Mouse (Mus musculus) liver, adult 2 months (tissue): ENCODE measurements at regions not wholly inside any gene's neighbourhood (a gene's known extent, or its start where the extent isn't known, plus 50 kb on each side); places are given as distances from the start of the nearest gene placed in this dataset.

Source experiments
- DNase-seq: peaks from one replicate; pipeline ENCODE4 v3.0.0-alpha.2; 2011; ENCODE audit warnings: low read depth, low spot score; ENCODE audit errors: extremely low read depth
- H3K27ac ChIP-seq: fragments of 200-500 bp; replicated peaks from 2 replicates; pipeline ENCODE4 v1.5.1; 2012; ENCODE audit warnings: low read depth, mild to moderate bottlenecking, control low read depth, inconsistent platforms, low read length; ENCODE audit not compliant: insufficient read depth
- H3K27me3 ChIP-seq: fragments of 200-500 bp; 2 replicates; pipeline ENCODE4 v1.6.1; 2012; ENCODE audit warnings: mild to moderate bottlenecking, moderate library complexity, low read length, inconsistent platforms; ENCODE audit not compliant: control insufficient read depth, insufficient read depth
- H3K36me3 ChIP-seq: fragments of 200-500 bp; 2 replicates; pipeline ENCODE4 v1.6.1; 2012; ENCODE audit warnings: low read length, inconsistent platforms; ENCODE audit not compliant: control insufficient read depth, insufficient read depth
- H3K4me1 ChIP-seq: fragments of 200-500 bp; 2 replicates; pipeline ENCODE4 v1.6.1; 2011; ENCODE audit warnings: low read length; ENCODE audit not compliant: control insufficient read depth, insufficient read depth
- H3K4me3 ChIP-seq: fragments of 200-500 bp; 2 replicates; pipeline ENCODE4 v1.5.1; 2011; ENCODE audit warnings: low read depth, mild to moderate bottlenecking, control low read depth, low read length, moderate library complexity; ENCODE audit not compliant: insufficient read depth
- H3K79me2 ChIP-seq: fragments of 200-500 bp; 2 replicates; pipeline ENCODE4 v1.6.1; 2012; ENCODE audit warnings: inconsistent platforms, mild to moderate bottlenecking, low read length, moderate library complexity; ENCODE audit not compliant: control insufficient read depth, insufficient read depth
- H3K9ac ChIP-seq: fragments of 200-500 bp; 2 replicates; pipeline ENCODE4 v1.6.1; 2012; ENCODE audit warnings: low read depth, mild to moderate bottlenecking, control low read depth, inconsistent platforms, low read length
- CTCF ChIP-seq: fragments of 200-500 bp; IDR thresholded peaks from 2 replicates; pipeline ENCODE4 v1.5.1; 2011; ENCODE audit warnings: low read depth, low read length, control low read depth
- POLR2A ChIP-seq: fragments of 200-500 bp; IDR thresholded peaks from 2 replicates; pipeline ENCODE4 v1.6.1; 2011; ENCODE audit warnings: low read length, control low read depth; ENCODE audit not compliant: insufficient read depth; ENCODE audit errors: extremely low read depth
- WGBS: fragments of 180-500 bp; shearing (Covaris S2); methylation state at CpG from one replicate; pipeline ENCODE4 v1.1.7; 2018; 5-methylcytosine and 5-hydroxymethylcytosine counted together

DNA sequence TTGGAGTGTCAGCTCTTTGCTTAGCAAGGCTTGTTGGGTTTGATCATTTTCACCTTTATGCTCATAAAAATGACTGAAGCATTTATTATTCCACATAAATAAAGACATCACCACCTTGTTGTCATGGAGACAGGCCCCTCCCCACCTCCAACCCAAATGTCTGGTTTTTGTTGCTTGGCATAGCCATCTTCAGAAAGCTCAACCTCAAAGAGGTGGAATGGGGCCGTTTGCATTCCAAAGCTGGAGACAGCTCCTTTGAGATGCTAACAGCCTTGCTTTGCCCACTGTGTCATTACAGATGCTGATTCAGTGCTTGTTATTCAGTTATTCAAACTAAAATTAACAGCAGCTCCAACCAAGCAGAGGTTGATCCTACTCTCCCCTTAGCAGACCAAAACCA, 51.9 kb upstream of the Lgalsl start:
- Histone ChIP-seq H3K4me3 (no peak overlapping the region), H3K79me2 (no peaks in the 10 kb centered on the region), H3K9ac (no peak overlapping the region), H3K27ac (no peak overlapping the region), H3K36me3 (no peaks in the 10 kb centered on the region), H3K27me3 (no peaks in the 10 kb centered on the region), H3K4me1 (no peaks in the 10 kb centered on the region)
- TF ChIP-seq POLR2A (no peak), CTCF (no peak)
- DNase-seq, result no peak
- WGBS, result 68% methylated on average over 1 of the region's 1 CpGs

DNA sequence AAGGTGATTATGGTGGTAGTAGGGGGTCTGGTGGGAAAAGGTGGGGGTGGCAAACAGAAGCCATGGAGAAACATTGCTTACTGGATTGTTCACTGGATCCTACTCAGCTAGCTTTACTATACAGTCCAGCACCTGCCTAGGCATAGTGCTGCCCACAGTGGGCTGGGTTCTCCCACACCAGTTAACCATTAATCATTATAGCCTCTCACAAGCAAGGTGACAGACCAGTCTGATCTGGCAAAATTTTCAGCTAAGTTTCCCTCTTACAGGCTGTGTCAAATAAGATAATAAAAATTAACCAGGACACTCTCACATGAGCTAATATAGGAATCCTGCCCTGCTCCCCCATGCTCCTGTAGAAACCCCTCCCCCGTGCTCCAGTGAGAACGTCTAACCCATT, 53.1 kb upstream of the Lgalsl start:
- 83% methylated on average over 2 of the region's 2 CpGs for WGBS

DNA sequence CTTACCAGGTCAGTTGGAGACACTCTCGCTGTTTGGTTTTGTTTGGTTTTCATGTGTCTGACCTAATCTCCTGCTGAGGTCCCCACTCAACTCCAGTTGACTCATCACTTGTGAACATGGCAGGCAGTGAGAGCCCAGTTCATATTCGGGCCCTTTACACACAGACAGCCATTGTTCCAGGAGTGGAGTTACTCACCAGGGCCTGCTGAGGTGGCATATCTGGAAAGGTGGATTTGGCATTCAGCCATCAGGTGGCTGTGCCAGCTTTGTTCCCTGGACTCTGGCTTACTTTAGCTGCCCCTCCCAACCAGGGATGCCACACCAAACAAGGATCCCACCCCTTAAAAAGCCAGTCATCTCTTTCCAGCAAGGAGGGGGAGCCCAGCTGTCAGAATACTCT, 56.2 kb upstream of the Lgalsl start:
- Histone ChIP-seq H3K27me3 (no peaks in the 10 kb centered on the region), H3K79me2 (no peaks in the 10 kb centered on the region), H3K4me1 (no peaks in the 10 kb centered on the region), H3K27ac (no peak overlapping the region), H3K36me3 (no peaks in the 10 kb centered on the region), H3K9ac (no peak overlapping the region), H3K4me3 (no peak overlapping the region)
- TF ChIP-seq CTCF (no peak), POLR2A (no peak)
- no peak for DNase-seq
- 94% methylated on average over 2 of the region's 2 CpGs for WGBS

More for the DNA sequence above, 53.1 kb upstream of the Lgalsl start:
- Histone ChIP-seq H3K27me3 (no peaks in the 10 kb centered on the region), H3K4me1 (no peaks in the 10 kb centered on the region), H3K4me3 (no peak overlapping the region), H3K9ac (no peak overlapping the region), H3K79me2 (no peaks in the 10 kb centered on the region), H3K36me3 (no peaks in the 10 kb centered on the region), H3K27ac (no peak overlapping the region)
- TF ChIP-seq POLR2A (no peak), CTCF (no peak)
- no peak for DNase-seq

DNA sequence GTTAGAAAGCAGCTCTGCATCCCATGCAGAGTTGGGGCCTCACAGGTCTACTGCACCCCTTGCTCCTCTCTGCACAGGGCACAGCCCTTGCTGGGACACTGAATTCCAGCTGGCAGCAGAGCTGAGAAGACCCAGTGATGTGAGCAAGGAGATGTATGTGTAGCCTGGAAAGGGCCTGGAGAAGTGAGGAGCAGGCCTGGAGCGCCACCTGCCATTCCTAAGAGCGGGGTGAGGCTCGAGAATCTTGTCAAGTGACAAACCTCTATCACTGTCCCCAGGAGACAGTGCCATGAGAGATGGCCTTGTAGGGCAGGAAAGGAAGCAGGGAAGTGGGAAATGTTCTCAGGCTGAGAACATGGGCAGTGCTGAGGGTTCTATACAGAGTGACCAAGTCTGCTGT, 59.6 kb upstream of the Lgalsl start:
- Histone ChIP-seq H3K27ac (no peak overlapping the region), H3K4me3 (no peak overlapping the region), H3K79me2 (no peaks in the 10 kb centered on the region), H3K27me3 (no peaks in the 10 kb centered on the region), H3K36me3 (no peaks in the 10 kb centered on the region), H3K9ac (no peak overlapping the region), H3K4me1 (no peaks in the 10 kb centered on the region)
- WGBS, result 66% methylated on average over 3 of the region's 3 CpGs
- peak; percentile 75 for TF ChIP-seq CTCF
- TF ChIP-seq POLR2A, result no peak
- no peak for DNase-seq

DNA sequence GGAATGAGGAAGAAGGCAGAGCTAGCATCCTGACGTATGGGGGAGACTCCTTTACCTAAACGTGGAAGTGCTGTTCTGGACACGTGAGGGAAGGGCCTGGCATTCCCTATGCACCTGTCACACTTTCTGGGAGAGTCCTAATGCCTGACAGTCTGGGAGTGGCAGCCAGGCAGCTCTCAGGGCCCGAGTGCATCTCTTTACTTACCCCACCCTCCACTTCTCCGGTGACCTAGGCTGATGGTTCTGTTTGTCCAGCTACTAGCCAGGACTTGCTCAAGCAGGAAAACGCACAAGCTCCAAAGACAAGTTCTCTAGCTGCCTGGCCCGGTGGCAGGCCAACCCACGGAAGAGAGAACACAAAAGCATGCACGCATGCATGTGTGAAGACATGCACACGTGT, 60.9 kb upstream of the Lgalsl start:
- H3K4me3 ChIP-seq, result no peak overlapping the region
- no peak overlapping the region for H3K9ac ChIP-seq
- H3K27ac ChIP-seq, result no peak overlapping the region
- DNase-seq, result no peak
- H3K36me3 ChIP-seq, result no peaks in the 10 kb centered on the region
- H3K79me2 ChIP-seq, result no peaks in the 10 kb centered on the region
- WGBS, result 81% methylated on average over 10 of the region's 10 CpGs
- no peaks in the 10 kb centered on the region for H3K4me1 ChIP-seq
- no peak for TF ChIP-seq POLR2A
- TF ChIP-seq CTCF, result no peak
- H3K27me3 ChIP-seq, result no peaks in the 10 kb centered on the region

DNA sequence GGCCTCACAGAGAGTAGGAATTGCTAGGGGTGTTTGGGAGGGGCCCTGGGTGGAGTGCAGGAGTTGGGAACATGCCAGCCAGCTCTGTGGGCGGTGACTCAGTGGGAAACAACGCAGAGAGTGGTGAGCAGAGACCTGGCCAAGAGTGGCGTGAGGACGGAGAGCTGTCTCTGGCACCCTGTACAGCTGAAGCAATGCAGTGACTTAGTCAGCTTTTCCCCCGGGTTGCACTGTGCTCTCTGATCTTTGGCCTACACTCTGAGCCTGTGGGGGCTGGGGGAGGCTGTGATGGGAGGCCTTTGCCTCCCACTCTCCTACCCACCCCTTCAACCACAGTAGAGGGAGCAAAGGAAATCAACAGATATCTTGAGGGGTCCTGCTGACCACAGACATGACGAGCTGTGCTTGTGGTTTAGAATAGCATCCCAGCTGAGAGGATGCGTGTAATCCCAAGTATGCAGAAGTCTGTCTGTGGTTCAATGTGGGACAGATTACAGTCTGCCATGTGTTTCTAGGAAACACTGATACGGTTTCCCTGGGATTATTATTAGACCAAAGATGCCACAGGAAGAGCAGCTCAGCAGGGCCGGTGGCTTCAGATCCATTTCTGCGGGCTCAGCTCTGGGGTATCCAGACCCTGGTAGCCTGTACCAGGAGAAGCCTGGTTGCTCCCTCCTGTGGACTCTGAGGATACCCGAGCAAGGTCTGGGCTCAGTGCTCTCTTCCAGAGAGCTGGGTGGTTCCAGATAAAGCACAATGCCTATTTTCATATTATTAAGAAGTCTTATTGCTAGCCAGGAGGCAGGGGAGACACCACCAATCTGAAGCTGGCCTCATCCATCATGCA, 65.6 kb upstream of the Lgalsl start:
- no peak for TF ChIP-seq POLR2A
- TF ChIP-seq CTCF, result no peak
- Histone ChIP-seq H3K27me3 (no peaks in the 10 kb centered on the region), H3K4me1 (no peaks in the 10 kb centered on the region), H3K4me3 (no peak overlapping the region), H3K36me3 (no peaks in the 10 kb centered on the region), H3K27ac (no peak overlapping the region), H3K9ac (no peak overlapping the region), H3K79me2 (no peaks in the 10 kb centered on the region)
- DNase-seq, result no peak
- 45% methylated on average over 11 of the region's 11 CpGs for WGBS
